ENCODE assay signal across 33 mouse cellular contexts in the genomic region with DNA sequence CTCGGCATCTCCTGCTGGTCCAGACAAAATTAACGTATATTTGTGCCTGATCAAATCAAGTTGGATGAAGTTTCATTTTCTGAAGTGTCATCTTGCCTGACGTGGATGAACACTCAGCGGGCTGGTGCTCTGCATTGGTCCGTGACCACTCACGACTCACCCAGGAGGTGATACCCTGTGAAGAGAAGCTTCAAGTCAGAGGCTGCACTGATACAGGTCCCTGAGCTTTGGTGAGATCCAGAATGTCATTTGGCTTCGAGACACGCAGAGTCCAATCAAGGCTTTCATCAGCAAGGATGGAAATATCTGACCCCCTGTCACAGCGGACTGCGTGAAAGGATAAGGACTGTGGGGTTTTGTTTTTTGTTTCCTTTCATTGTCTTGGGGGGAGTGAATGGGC.
"Had no signal": no experiment of that assay in that cellular context is flagged by ENCODE, and none has a peak within 500 bp of the region (broad histone marks: within the 10 kb centered on the region; RNA-seq: fewer than 3 reads in every experiment).

No protein-coding gene starts in this region.

- H3K4me3 ChIP-seq: heart, embryonic 12.5 days; heart, embryonic 13.5 days; heart, embryonic 15.5 days; hindbrain, embryonic 10.5 days; hindbrain, embryonic 12.5 days; hindbrain, embryonic 13.5 days; hindbrain, embryonic 15.5 days; intestine, embryonic 15.5 days; kidney, embryonic 15.5 days; layer of hippocampus, adult 2 months; left cerebral cortex, adult 2 months had no signal

- H3K27me3 ChIP-seq: heart, embryonic 12.5 days; hindbrain, embryonic 12.5 days; intestine, embryonic 15.5 days had no signal

- H3K27ac ChIP-seq: heart, embryonic 13.5 days; heart, embryonic 15.5 days; hindbrain, embryonic 10.5 days; hindbrain, embryonic 12.5 days; hindbrain, embryonic 13.5 days; hindbrain, embryonic 14.5 days; hindbrain, embryonic 15.5 days; hindbrain, postnatal 0 days; intestine, embryonic 15.5 days; kidney, embryonic 15.5 days; kidney, postnatal 0 days; layer of hippocampus, adult 2 months; left cerebral cortex, adult 2 months had no signal

- H3K9ac ChIP-seq: heart, embryonic 12.5 days; heart, embryonic 13.5 days; heart, embryonic 15.5 days; hindbrain, embryonic 12.5 days; hindbrain, embryonic 13.5 days; hindbrain, embryonic 14.5 days; hindbrain, embryonic 15.5 days; intestine, embryonic 15.5 days; kidney, embryonic 15.5 days had no signal

- H3K36me3 ChIP-seq: heart, embryonic 12.5 days; heart, embryonic 13.5 days; heart, embryonic 15.5 days; hindbrain, embryonic 10.5 days; hindbrain, embryonic 12.5 days; hindbrain, embryonic 13.5 days; hindbrain, embryonic 15.5 days; intestine, embryonic 15.5 days; kidney, embryonic 15.5 days had no signal

- H3K9me3 ChIP-seq: heart, embryonic 12.5 days; heart, embryonic 13.5 days; heart, embryonic 15.5 days; hindbrain, embryonic 10.5 days; hindbrain, embryonic 12.5 days; hindbrain, embryonic 13.5 days; hindbrain, embryonic 15.5 days; intestine, embryonic 15.5 days; kidney, embryonic 15.5 days had no signal

- H3K4me2 ChIP-seq: heart, embryonic 11.5 days; heart, embryonic 12.5 days; heart, embryonic 13.5 days; heart, embryonic 15.5 days; hindbrain, embryonic 12.5 days; hindbrain, embryonic 13.5 days; hindbrain, embryonic 14.5 days; hindbrain, embryonic 15.5 days; intestine, embryonic 15.5 days; kidney, embryonic 15.5 days had no signal

- ATAC-seq: hindbrain, embryonic 16.5 days; hindbrain, postnatal 0 days; intestine, embryonic 15.5 days; intestine, embryonic 16.5 days; intestine, postnatal 0 days had no signal

- DNase-seq: heart, postnatal 10 days; heart, postnatal 36 days; heart, postnatal 4 days; kidney, adult 11 months; kidney, adult 18-20 months; kidney, adult 2 months; kidney, adult 8-10 months; kidney, adult 9 months; kidney, postnatal 10 days; kidney, postnatal 14 days; kidney, postnatal 25 days; kidney, postnatal 36 days; kidney, postnatal 4 days; layer of hippocampus, adult 9-11 months; layer of hippocampus, postnatal 36 days had no signal

- H3K4me1 ChIP-seq: heart, embryonic 12.5 days; heart, embryonic 13.5 days; heart, embryonic 15.5 days; hindbrain, embryonic 12.5 days; hindbrain, embryonic 15.5 days; intestine, embryonic 15.5 days had no signal
